Mouse (Mus musculus) liver, embryonic 11.5 days (tissue): ENCODE results near the gene 4930562C15Rik. TPM values are rescaled to one million over a fixed set of nuclear protein-coding genes. Genes with fewer than 3 reads are reported as not detected.

ENCODE experiments used
- ATAC-seq: fragments of 200-750 bp; cut with Nextera tagmentation; replicated peaks from 2 replicates; pipeline ENCODE4 v1.8.0; 2017; ENCODE audit warnings: moderate number of reproducible peaks, mild to moderate bottlenecking, moderate TSS enrichment, moderate library complexity; ENCODE audit not compliant: low FRiP score
- DNase-seq: peaks from one replicate; pipeline ENCODE4 v3.0.0-alpha.2; 2017; ENCODE audit warnings: low spot score
- H3K27ac ChIP-seq: fragments of 300-500 bp; sonication (generic); 2 replicates; pipeline ENCODE4 v1.5.1; 2014; ENCODE audit warnings: mild to moderate bottlenecking, low read depth, low read length, control low read depth
- H3K27me3 ChIP-seq: fragments of 300-500 bp; sonication (generic); replicated peaks from 2 replicates; pipeline ENCODE4 v1.6.1; 2014; ENCODE audit warnings: low read length, mixed read lengths; ENCODE audit not compliant: control insufficient read depth, insufficient read depth
- H3K36me3 ChIP-seq: fragments of 300-500 bp; sonication (generic); 2 replicates; pipeline ENCODE4 v1.6.1; 2014; ENCODE audit warnings: mild to moderate bottlenecking, low read length, moderate library complexity, mixed read lengths; ENCODE audit not compliant: control insufficient read depth, insufficient read depth
- H3K4me1 ChIP-seq: fragments of 300-500 bp; sonication (generic); replicated peaks from 2 replicates; pipeline ENCODE4 v1.6.1; 2014; ENCODE audit warnings: low read length, mixed read lengths; ENCODE audit not compliant: control insufficient read depth, insufficient read depth
- H3K4me2 ChIP-seq: fragments of 300-500 bp; sonication (generic); 2 replicates; pipeline ENCODE4 v1.6.1; 2014; ENCODE audit warnings: mild to moderate bottlenecking, control low read depth, moderate library complexity
- H3K4me3 ChIP-seq: fragments of 300-500 bp; sonication (generic); 2 replicates; pipeline ENCODE4 v1.5.1; 2014; ENCODE audit warnings: low read depth, low read length, control low read depth
- H3K9ac ChIP-seq: fragments of 300-500 bp; sonication (generic); 2 replicates; pipeline ENCODE4 v1.6.1; 2014; ENCODE audit warnings: low read depth, low read length, control low read depth
- H3K9me3 ChIP-seq: fragments of 300-500 bp; sonication (generic); 2 replicates; pipeline ENCODE4 v1.6.1; 2016; ENCODE audit warnings: low read length, inconsistent platforms, mixed read lengths; ENCODE audit not compliant: control insufficient read depth
- WGBS: fragments of 180-500 bp; shearing (Covaris S2); extraction: QIAGEN DNeasy Blood & Tissue Kit; methylation state at CpG from one replicate; pipeline ENCODE4 v1.1.7; 2014; 5-methylcytosine and 5-hydroxymethylcytosine counted together
- polyA plus RNA-seq: library from polyadenylated mRNA; unstranded; fragments of >200 nt; fragmentation: Nextera tagmentation; extraction: Ambion mirVana; gene quantifications from 2 replicates; pipeline ENCODE4 v1.2.1, GENCODE M21; 2014

4930562C15Rik gene
- polyA plus RNA-seq, 1 experiment from 2014 or later = 0.33 TPM

- Histone ChIP-seq H3K9me3 (no peaks in the 10 kb centered on the region), H3K27ac (peak overlapping the region; percentile 47; the same call in 1 of the 2 replicates), H3K27me3 (no peaks in the 10 kb centered on the region), H3K36me3 (peaks cover 21% of the 10 kb centered on the region), H3K9ac (no peak overlapping the region), H3K4me2 (no peak overlapping the region), H3K4me1 (0 out of 2 replicates have a peak, but pooled peaks cover 2% of the 10 kb centered on the region), H3K4me3 (no peak overlapping the region)
- 64% methylated on average over 11 of the region's 11 CpGs for WGBS
- ATAC-seq = 0 out of 2 replicates have a peak, but pooled peaks have one; percentile 11
- no peak for DNase-seq
Measured at GRCm38 (mm10) chr16:4912907-4913782, 77.9 kb downstream of the 4930562C15Rik start.

GRCm38 (mm10) chr16:4913783-4914735, 78.8 kb downstream of the 4930562C15Rik start:
- no peaks in the 10 kb centered on the region for H3K9me3 ChIP-seq
- peak; percentile 70 for DNase-seq
- H3K9ac ChIP-seq = no peak overlapping the region
- H3K27ac ChIP-seq = peak overlapping the region; percentile 47; the same call in 1 of the 2 replicates
- H3K4me2 ChIP-seq = no peak overlapping the region
- 0 out of 2 replicates have a peak, but pooled peaks cover 2% of the 10 kb centered on the region for H3K4me1 ChIP-seq
- H3K27me3 ChIP-seq = no peaks in the 10 kb centered on the region
- H3K4me3 ChIP-seq = no peak overlapping the region
- H3K36me3 ChIP-seq = peaks cover 21% of the 10 kb centered on the region
- 42% methylated on average over 12 of the region's 12 CpGs for WGBS
- ATAC-seq = peak; percentile 34; the same call in 1 of the 2 replicates

- ATAC-seq = no peak
- 79% methylated on average over 3 of the region's 3 CpGs for WGBS
- Histone ChIP-seq H3K36me3 (peaks cover 19% of the 10 kb centered on the region), H3K4me3 (no peak overlapping the region), H3K4me2 (no peak overlapping the region), H3K9me3 (no peaks in the 10 kb centered on the region), H3K27ac (no peak overlapping the region), H3K9ac (no peak overlapping the region), H3K27me3 (no peaks in the 10 kb centered on the region), H3K4me1 (0 out of 2 replicates have a peak, but pooled peaks cover 2% of the 10 kb centered on the region)
- no peak for DNase-seq
Measured at GRCm38 (mm10) chr16:4915931-4916330, 80.7 kb downstream of the 4930562C15Rik start.

- ATAC-seq (no peak), DNase-seq (no peak)
- H3K9me3 ChIP-seq = no peaks in the 10 kb centered on the region
- no peak overlapping the region for H3K9ac ChIP-seq
- no peaks in the 10 kb centered on the region for H3K27me3 ChIP-seq
- WGBS = 90% methylated on average over 2 of the region's 2 CpGs
- no peak overlapping the region for H3K4me2 ChIP-seq
- 0 out of 2 replicates have a peak, but pooled peaks cover 2% of the 10 kb centered on the region for H3K4me1 ChIP-seq
- H3K36me3 ChIP-seq = peaks cover 15% of the 10 kb centered on the region; the same call in 1 of the 2 replicates
- no peak overlapping the region for H3K4me3 ChIP-seq
- no peak overlapping the region for H3K27ac ChIP-seq
Measured at GRCm38 (mm10) chr16:4916608-4917007, 81.4 kb downstream of the 4930562C15Rik start.

Other genes starting within 250 kb of the 4930562C15Rik start
- 10.8 and 11.7 TPM in 2 replicates for gene Glis2, start 240.7 kb upstream of the 4930562C15Rik start, polyA plus RNA-seq
- 110 and 116 TPM in 2 replicates for gene Pam16, start 210.4 kb upstream of the 4930562C15Rik start, polyA plus RNA-seq
- gene Vasn, start 195.5 kb upstream of the 4930562C15Rik start, polyA plus RNA-seq = 9.3 and 9.4 TPM in 2 replicates
- 104 and 111 TPM in 2 replicates for gene Dnaja3, start 195.4 kb upstream of the 4930562C15Rik start, polyA plus RNA-seq
- gene Coro7, start 155.6 kb upstream of the 4930562C15Rik start, polyA plus RNA-seq = 17.4 and 18.7 TPM in 2 replicates
- 85.6 and 92.2 TPM in 2 replicates for gene Nmral1, start 116.1 kb upstream of the 4930562C15Rik start, polyA plus RNA-seq
- 66.8 and 75.9 TPM in 2 replicates for gene Hmox2, start 109.1 kb upstream of the 4930562C15Rik start, polyA plus RNA-seq
- 49.4 and 49.8 TPM in 2 replicates for gene Cdip1, start 45.1 kb upstream of the 4930562C15Rik start, polyA plus RNA-seq
- gene Ubald1, start 44.9 kb downstream of the 4930562C15Rik start, polyA plus RNA-seq = 26.4 and 29.9 TPM in 2 replicates
- 50.5 and 52.5 TPM in 2 replicates for gene Mgrn1, start 50.8 kb downstream of the 4930562C15Rik start, polyA plus RNA-seq
- gene Nudt16l1, start 103.3 kb downstream of the 4930562C15Rik start, polyA plus RNA-seq = 102 and 103 TPM in 2 replicates
- gene Anks3, start 128.8 kb downstream of the 4930562C15Rik start, polyA plus RNA-seq = 28.1 and 30.0 TPM in 2 replicates
- not detected in 2 replicates for gene Sept12, start 162.4 kb downstream of the 4930562C15Rik start, polyA plus RNA-seq
- 4.3 and 4.8 TPM in 2 replicates for gene Smim22, start 171.9 kb downstream of the 4930562C15Rik start, polyA plus RNA-seq
- 65.2 and 65.9 TPM in 2 replicates for gene Rogdi, start 178.1 kb downstream of the 4930562C15Rik start, polyA plus RNA-seq
- gene Glyr1, start 214.4 kb downstream of the 4930562C15Rik start, polyA plus RNA-seq = 84.8 and 96.2 TPM in 2 replicates
- 17.2 and 19.2 TPM in 2 replicates for gene Ubn1, start 214.6 kb downstream of the 4930562C15Rik start, polyA plus RNA-seq